Mouse (Mus musculus): ENCODE results near the gene Arhgap23. TPM values are rescaled to one million over a fixed set of nuclear protein-coding genes. Genes with fewer than 3 reads are reported as not detected.
A peak's percentile ranks its signal among the peaks of the same experiment; 100 is the strongest.

The Arhgap23 gene
- polyA plus RNA-seq, 1 experiment from 2014 or later = 7.8 TPM

GRCm38 (mm10) chr11:97429615-97430014 lies 14.3 kb downstream of the Arhgap23 start:
- H3K36me3 ChIP-seq = no peaks in the 10 kb centered on the region; the same call in 1 of the 2 replicates
- no peak for DNase-seq (ENCODE audit: low spot score)
- WGBS = 75% methylated on average over 8 of the region's 8 CpGs
- H3K4me3 ChIP-seq = no peak overlapping the region
- H3K4me1 ChIP-seq = peaks cover 50% of the 10 kb centered on the region
- H3K27ac ChIP-seq = peak overlapping the region; percentile 83
- H3K27me3 ChIP-seq (ENCODE audit: insufficient read depth, poor library complexity, severe bottlenecking) = no peaks in the 10 kb centered on the region
- no peaks in the 10 kb centered on the region for H3K9me3 ChIP-seq

- H3K9me3 ChIP-seq = no peaks in the 10 kb centered on the region
- H3K4me3 ChIP-seq = no peak overlapping the region
- H3K36me3 ChIP-seq = no peaks in the 10 kb centered on the region; the same call in 1 of the 2 replicates
- no peaks in the 10 kb centered on the region for H3K27me3 ChIP-seq (ENCODE audit: insufficient read depth, poor library complexity, severe bottlenecking)
- no peak for DNase-seq (ENCODE audit: low spot score)
- no peak overlapping the region; the same call in 1 of the 2 replicates for H3K27ac ChIP-seq
- WGBS = 11% methylated on average over 3 of the region's 3 CpGs
- H3K4me1 ChIP-seq = peaks cover 67% of the 10 kb centered on the region
Observed at GRCm38 (mm10) chr11:97432015-97432414, 16.7 kb downstream of the Arhgap23 start.

DNA sequence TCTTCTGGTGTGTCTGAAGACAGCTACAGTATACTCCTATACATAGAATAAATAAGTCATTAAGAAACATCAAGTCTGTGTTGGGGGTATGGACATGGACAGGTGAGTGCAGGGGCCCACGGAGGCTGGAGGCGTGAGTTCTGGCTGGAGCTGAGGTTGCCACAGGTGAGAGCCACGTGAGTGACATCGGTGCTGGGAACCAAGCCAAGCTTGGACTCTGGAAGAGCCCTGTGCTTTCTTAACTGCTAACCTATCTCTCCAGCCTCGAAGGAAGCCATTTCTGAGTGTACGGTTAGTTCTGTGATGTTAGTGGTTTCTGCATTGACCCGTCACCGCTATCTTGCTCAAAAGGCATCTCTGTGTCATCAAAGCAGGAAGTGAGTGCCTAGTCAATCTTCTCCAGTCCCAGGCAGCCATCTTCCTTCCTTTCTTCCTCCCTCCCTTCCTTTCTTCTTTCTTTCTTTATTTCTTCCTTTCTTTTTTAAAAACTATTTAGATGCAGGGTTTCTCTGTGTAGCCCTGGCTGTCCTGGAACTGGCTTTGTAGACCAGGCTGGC lies 17.7 kb downstream of the Arhgap23 start:
- Histone ChIP-seq H3K27ac (no peak overlapping the region), H3K9me3 (no peaks in the 10 kb centered on the region), H3K4me3 (no peak overlapping the region), H3K4me1 (peaks cover 67% of the 10 kb centered on the region), H3K36me3 (no peaks in the 10 kb centered on the region; the same call in 1 of the 2 replicates), H3K27me3 (ENCODE audit: insufficient read depth, poor library complexity, severe bottlenecking) (no peaks in the 10 kb centered on the region)
- no peak for DNase-seq (ENCODE audit: low spot score)
- 77% methylated on average over 8 of the region's 8 CpGs for WGBS

DNA sequence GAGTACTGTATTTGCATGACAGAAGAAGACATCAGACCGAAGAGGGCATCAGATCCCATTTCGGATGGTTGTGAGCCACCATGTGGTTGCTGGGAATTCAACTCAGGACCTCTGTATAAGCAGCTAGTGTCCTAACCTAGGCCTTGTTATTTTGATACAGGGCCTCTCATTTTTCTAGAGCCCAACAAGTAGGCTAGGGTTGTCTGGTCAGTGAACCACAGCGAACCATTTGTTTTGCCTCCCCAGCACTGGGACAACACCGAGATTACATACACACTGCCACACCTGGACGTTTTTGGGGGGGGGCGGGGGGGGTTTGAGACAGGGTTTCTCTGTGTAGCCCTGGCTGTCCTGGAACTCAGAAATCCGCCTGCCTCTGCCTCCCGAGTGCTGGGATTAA lies 18.8 kb downstream of the Arhgap23 start:
- DNase-seq (ENCODE audit: low spot score) = no peak
- peaks cover 69% of the 10 kb centered on the region for H3K4me1 ChIP-seq
- H3K27ac ChIP-seq = peak overlapping the region; percentile 99; the same call in 1 of the 2 replicates
- H3K9me3 ChIP-seq = no peaks in the 10 kb centered on the region
- no peak overlapping the region for H3K4me3 ChIP-seq
- WGBS = 82% methylated on average over 8 of the region's 8 CpGs
- H3K27me3 ChIP-seq (ENCODE audit: insufficient read depth, poor library complexity, severe bottlenecking) = no peaks in the 10 kb centered on the region
- H3K36me3 ChIP-seq = no peaks in the 10 kb centered on the region; the same call in 1 of the 2 replicates

DNA sequence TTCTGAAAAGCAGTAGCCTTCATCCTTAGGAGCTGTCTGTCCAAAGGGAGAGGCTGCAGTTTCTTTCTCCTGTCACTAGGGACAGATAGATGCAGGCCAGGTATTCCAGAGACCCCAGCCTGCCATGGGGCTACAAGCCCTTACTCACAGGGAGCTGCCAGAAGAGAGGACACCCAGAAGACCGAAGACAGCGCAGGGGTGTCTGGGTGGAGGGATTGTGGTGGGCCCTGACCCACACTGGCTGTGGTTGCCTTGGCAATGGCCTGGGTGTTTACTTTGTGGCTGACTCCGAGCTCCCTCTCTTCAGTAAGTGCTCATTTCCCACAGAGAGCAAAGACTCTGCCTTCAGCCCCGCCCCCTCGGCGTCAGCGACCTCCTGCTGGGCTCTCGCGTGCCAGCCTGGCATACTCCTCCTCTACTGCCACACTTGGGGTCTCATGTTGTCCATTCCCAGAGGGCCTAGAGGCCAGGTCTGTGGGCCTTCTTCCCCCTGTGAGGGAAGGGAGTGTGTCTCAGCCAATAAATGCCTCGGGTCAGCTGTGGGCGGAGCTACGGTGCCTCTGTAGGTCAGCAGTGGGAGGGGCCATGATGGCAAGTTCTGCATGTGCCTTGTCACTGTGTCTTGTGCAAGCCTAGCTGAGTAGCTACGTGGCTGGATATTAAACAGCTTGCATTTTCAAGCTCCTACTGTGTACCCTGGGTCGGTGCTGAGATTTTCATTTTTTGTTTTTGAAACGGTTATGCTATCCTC lies 19.5 kb downstream of the Arhgap23 start:
- Histone ChIP-seq H3K4me3 (peak overlapping the region; percentile 60), H3K9me3 (no peaks in the 10 kb centered on the region), H3K27ac (peak overlapping the region; percentile 99), H3K36me3 (no peaks in the 10 kb centered on the region; the same call in 1 of the 2 replicates), H3K27me3 (ENCODE audit: insufficient read depth, poor library complexity, severe bottlenecking) (no peaks in the 10 kb centered on the region), H3K4me1 (peaks cover 69% of the 10 kb centered on the region)
- WGBS = 3% methylated on average over 15 of the region's 15 CpGs
- DNase-seq (ENCODE audit: low spot score) = peak; percentile 97

DNA sequence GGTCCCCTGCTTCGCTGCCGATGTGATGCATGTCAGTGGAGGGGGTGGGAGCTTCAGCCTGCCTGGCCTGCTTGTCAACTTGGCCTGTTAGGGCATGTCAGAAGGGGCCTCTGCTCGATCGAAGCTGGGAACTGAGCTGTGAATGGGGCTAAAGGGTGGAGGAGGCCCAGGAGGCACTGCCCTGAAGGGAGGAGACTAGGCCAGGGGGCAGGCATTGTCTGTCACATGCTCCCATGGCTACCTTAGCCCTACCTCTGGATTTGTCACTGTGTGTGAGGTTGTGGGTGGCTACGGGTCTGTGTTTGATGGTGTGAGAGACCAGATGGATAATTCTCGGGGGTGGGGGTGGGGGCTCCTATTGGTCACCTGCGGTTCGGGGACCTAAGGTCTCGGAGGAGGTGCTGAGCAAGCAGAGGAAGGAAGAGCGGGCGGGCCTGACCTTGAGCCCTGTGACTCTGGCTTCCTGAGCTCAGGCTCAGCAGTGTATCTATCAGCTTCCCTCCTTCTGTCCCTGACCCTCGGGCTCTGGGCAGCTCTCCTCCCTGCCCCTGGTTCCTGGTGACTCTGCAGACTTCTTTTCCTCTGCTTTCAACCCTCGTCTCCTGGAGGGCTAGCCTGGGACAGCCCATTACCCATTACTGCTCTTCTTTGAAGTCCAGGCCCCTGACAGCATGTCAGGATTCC lies 20.6 kb downstream of the Arhgap23 start:
- 19% methylated on average over 13 of the region's 13 CpGs for WGBS
- Histone ChIP-seq H3K27me3 (ENCODE audit: insufficient read depth, poor library complexity, severe bottlenecking) (no peaks in the 10 kb centered on the region), H3K4me3 (peak overlapping the region; percentile 60), H3K27ac (peak overlapping the region; percentile 99), H3K4me1 (peaks cover 77% of the 10 kb centered on the region), H3K9me3 (no peaks in the 10 kb centered on the region), H3K36me3 (no peaks in the 10 kb centered on the region; the same call in 1 of the 2 replicates)
- DNase-seq (ENCODE audit: low spot score) = peak; percentile 89

GRCm38 (mm10) chr11:97437745-97438144 lies 22.4 kb downstream of the Arhgap23 start:
- Histone ChIP-seq H3K4me3 (peak overlapping the region; percentile 38), H3K4me1 (peaks cover 87% of the 10 kb centered on the region), H3K27ac (peak overlapping the region; percentile 99), H3K36me3 (peaks cover 5% of the 10 kb centered on the region; the same call in 1 of the 2 replicates), H3K27me3 (ENCODE audit: insufficient read depth, poor library complexity, severe bottlenecking) (no peaks in the 10 kb centered on the region), H3K9me3 (no peaks in the 10 kb centered on the region)
- peak; percentile 90 for DNase-seq (ENCODE audit: low spot score)
- 4% methylated on average over 5 of the region's 5 CpGs for WGBS

DNA sequence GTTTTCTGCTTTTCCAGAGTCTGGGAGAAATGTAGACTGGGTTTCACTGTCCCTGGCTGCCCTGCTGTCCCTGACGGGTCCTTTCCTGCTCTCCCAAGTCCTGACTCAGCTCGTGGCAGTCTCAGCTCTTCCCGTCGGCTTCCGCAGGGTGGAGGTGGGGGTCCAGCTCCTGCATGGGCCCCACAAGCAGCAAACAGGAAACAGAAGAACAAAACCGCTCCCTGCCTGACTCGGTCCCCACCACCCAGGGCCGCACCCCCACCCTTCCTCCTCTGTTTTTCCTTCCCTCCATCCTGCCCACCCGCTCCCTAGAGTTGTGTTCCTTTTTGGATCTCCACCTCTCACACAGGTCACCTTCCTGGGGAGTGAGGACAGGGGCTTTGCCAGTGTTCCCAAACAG lies 23.5 kb downstream of the Arhgap23 start:
- H3K4me3 ChIP-seq = peak overlapping the region; percentile 31
- 21% methylated on average over 9 of the region's 9 CpGs for WGBS
- no peaks in the 10 kb centered on the region for H3K9me3 ChIP-seq
- H3K4me1 ChIP-seq = peaks cover 94% of the 10 kb centered on the region
- DNase-seq (ENCODE audit: low spot score) = no peak
- no peaks in the 10 kb centered on the region for H3K27me3 ChIP-seq (ENCODE audit: insufficient read depth, poor library complexity, severe bottlenecking)
- peak overlapping the region; percentile 99 for H3K27ac ChIP-seq
- H3K36me3 ChIP-seq = peaks cover 14% of the 10 kb centered on the region

GRCm38 (mm10) chr11:97439935-97440334 lies 24.6 kb downstream of the Arhgap23 start:
- under 1% methylated on average over 36 of the region's 37 CpGs for WGBS
- no peaks in the 10 kb centered on the region for H3K27me3 ChIP-seq (ENCODE audit: insufficient read depth, poor library complexity, severe bottlenecking)
- no peaks in the 10 kb centered on the region for H3K9me3 ChIP-seq
- peak; percentile 94 for DNase-seq (ENCODE audit: low spot score)
- H3K36me3 ChIP-seq = peaks cover 24% of the 10 kb centered on the region
- H3K4me3 ChIP-seq = peak overlapping the region; percentile 99
- H3K4me1 ChIP-seq = peaks cover 99% of the 10 kb centered on the region
- peak overlapping the region; percentile 99 for H3K27ac ChIP-seq

GRCm38 (mm10) chr11:97440441-97440881 lies 25.1 kb downstream of the Arhgap23 start:
- no peak for DNase-seq (ENCODE audit: low spot score)
- 1% methylated on average over 34 of the region's 34 CpGs for WGBS
- H3K27ac ChIP-seq = peak overlapping the region; percentile 99
- H3K36me3 ChIP-seq = peaks cover 30% of the 10 kb centered on the region
- H3K4me3 ChIP-seq = peak overlapping the region; percentile 99
- no peaks in the 10 kb centered on the region for H3K9me3 ChIP-seq
- H3K27me3 ChIP-seq (ENCODE audit: insufficient read depth, poor library complexity, severe bottlenecking) = no peaks in the 10 kb centered on the region
- peaks cover 99% of the 10 kb centered on the region for H3K4me1 ChIP-seq

- WGBS = 30% methylated on average over 15 of the region's 15 CpGs
- Histone ChIP-seq H3K27ac (peak overlapping the region; percentile 99), H3K9me3 (no peaks in the 10 kb centered on the region), H3K27me3 (ENCODE audit: insufficient read depth, poor library complexity, severe bottlenecking) (no peaks in the 10 kb centered on the region), H3K36me3 (peaks cover 36% of the 10 kb centered on the region), H3K4me1 (peaks cover 99% of the 10 kb centered on the region), H3K4me3 (peak overlapping the region; percentile 99)
- no peak for DNase-seq (ENCODE audit: low spot score)
Observed at GRCm38 (mm10) chr11:97441036-97441657, 25.8 kb downstream of the Arhgap23 start.

GRCm38 (mm10) chr11:97441658-97442125 lies 26.4 kb downstream of the Arhgap23 start:
- 4% methylated on average over 3 of the region's 3 CpGs for WGBS
- Histone ChIP-seq H3K4me1 (peaks cover 99% of the 10 kb centered on the region), H3K36me3 (peaks cover 42% of the 10 kb centered on the region), H3K27me3 (ENCODE audit: insufficient read depth, poor library complexity, severe bottlenecking) (no peaks in the 10 kb centered on the region), H3K4me3 (peak overlapping the region; percentile 99), H3K9me3 (no peaks in the 10 kb centered on the region), H3K27ac (peak overlapping the region; percentile 99)
- no peak for DNase-seq (ENCODE audit: low spot score)
